ENCODE assay signal across 17 mouse cellular contexts in the genomic region with DNA sequence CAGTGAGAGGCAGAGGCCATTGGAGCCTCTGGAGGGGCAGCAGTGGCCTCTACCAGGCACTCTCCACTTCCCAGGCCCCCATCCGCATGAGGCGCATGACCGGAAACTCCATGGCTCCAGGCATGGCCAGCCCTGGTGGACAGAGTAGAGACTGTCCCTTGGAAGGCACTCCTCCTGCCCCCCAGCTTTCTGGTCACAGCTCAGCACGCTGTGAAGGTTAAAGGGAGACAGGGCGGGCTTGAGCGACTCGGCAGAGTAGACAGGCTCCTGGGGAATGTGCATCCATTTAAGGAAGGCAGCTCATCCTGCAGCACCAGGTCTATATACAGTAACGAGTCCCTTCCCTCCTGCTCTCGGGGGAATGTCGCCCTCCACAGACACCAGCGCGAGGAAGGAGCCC.
DNase-seq lines count a peak whose midpoint lies in the region; ATAC-seq and TF ChIP-seq lines count a peak whose summit lies in the region.
"Had no signal": no experiment of that assay in that cellular context is flagged by ENCODE, and none has a peak within 500 bp of the region (broad histone marks: within the 10 kb centered on the region; RNA-seq: fewer than 3 reads in every experiment).

No protein-coding gene starts in this region.

- TF ChIP-seq POLR2A in thymus, adult 2 months (IDR thresholded peaks at IDR 0.05; ENCODE audit: control insufficient read depth, extremely low read depth, insufficient read depth, low read length, poor library complexity): no peak

- no peaks in the 10 kb centered on the region for H3K27me3 ChIP-seq in heart, embryonic 12.5 days (replicated peaks)
- peaks cover 14% of the 10 kb centered on the region; the same call in 1 of the 2 replicates for H3K27me3 ChIP-seq in limb, embryonic 10.5 days (ENCODE audit: low read depth, poor library complexity, severe bottlenecking)
- H3K27me3 ChIP-seq in hindbrain, postnatal 0 days (ENCODE audit: insufficient read depth, low read length): no peaks in the 10 kb centered on the region
- H3K27me3 ChIP-seq in thymus, adult 2 months (ENCODE audit: control insufficient read depth, insufficient read depth, low read length): no peaks in the 10 kb centered on the region

- peak; percentile 70 to 83 for DNase-seq in heart, postnatal 10 days
- DNase-seq in kidney, adult 9 months: peak; percentile 67
- DNase-seq in limb, embryonic 10.5 days (ENCODE audit: low spot score): no peak
- no peak for DNase-seq in hindbrain, postnatal 0 days (ENCODE audit: low spot score)
- no peak for DNase-seq in lung, postnatal 10 days
- no peak for DNase-seq in thymus, adult 2 months
- DNase-seq in right cerebral cortex, postnatal 4 days: no peak
- DNase-seq: adrenal gland, postnatal 10 days; cerebellum, adult 9-10 months; forebrain, postnatal 0 days; gastrocnemius, postnatal 10 days; lung, adult 18-20 months; thymus, postnatal 14 days had no signal

- H3K4me2 ChIP-seq in heart, embryonic 12.5 days: peak overlapping the region; percentile 53
- no peak overlapping the region for H3K4me2 ChIP-seq in hindbrain, postnatal 0 days (ENCODE audit: low read depth, low read length)
- H3K4me2 ChIP-seq: hindbrain, embryonic 14.5 days; neural tube, embryonic 12.5 days had no signal

- 43% methylated on average over 12 of the region's 12 CpGs for WGBS in heart, embryonic 12.5 days
- WGBS in limb, embryonic 10.5 days: 76% methylated on average over 12 of the region's 12 CpGs
- 74% methylated on average over 12 of the region's 12 CpGs for WGBS in hindbrain, postnatal 0 days
- 94% methylated on average over 12 of the region's 12 CpGs for WGBS in thymus, adult 2 months

- ATAC-seq in heart, embryonic 12.5 days (ENCODE audit: insufficient number of reproducible peaks, low FRiP score): peak; percentile 81
- ATAC-seq in hindbrain, postnatal 0 days: no peak
- ATAC-seq: forebrain, postnatal 0 days had no signal

- H3K4me3 ChIP-seq in heart, embryonic 12.5 days: peak overlapping the region; percentile 23; the same call in 1 of the 2 replicates
- H3K4me3 ChIP-seq in limb, embryonic 10.5 days: no peak overlapping the region
- H3K4me3 ChIP-seq in hindbrain, postnatal 0 days (ENCODE audit: low read length): no peak overlapping the region
- H3K4me3 ChIP-seq in thymus, adult 2 months (ENCODE audit: control insufficient read depth, insufficient read depth, low read length): no peak overlapping the region
- H3K4me3 ChIP-seq: erythroblast, embryonic 14.5 days; neural tube, embryonic 12.5 days had no signal

- peak overlapping the region; percentile 97 for H3K27ac ChIP-seq in heart, embryonic 12.5 days (ENCODE audit: poor library complexity, severe bottlenecking)
- H3K27ac ChIP-seq in limb, embryonic 10.5 days: peak overlapping the region; percentile 21; the same call in 1 of the 2 replicates
- no peak overlapping the region for H3K27ac ChIP-seq in hindbrain, postnatal 0 days
- H3K27ac ChIP-seq in thymus, adult 2 months (ENCODE audit: control insufficient read depth, insufficient read depth, low read length): no peak overlapping the region
- H3K27ac ChIP-seq: hindbrain, embryonic 14.5 days; neural tube, embryonic 12.5 days had no signal

- no peaks in the 10 kb centered on the region for H3K9me3 ChIP-seq in heart, embryonic 12.5 days (replicated peaks)
- no peaks in the 10 kb centered on the region for H3K9me3 ChIP-seq in limb, embryonic 10.5 days (replicated peaks)
- no peaks in the 10 kb centered on the region for H3K9me3 ChIP-seq in hindbrain, postnatal 0 days (ENCODE audit: low read length)
- H3K9me3 ChIP-seq: neural tube, embryonic 12.5 days had no signal

- intact Hi-C loops in heart, postnatal 10 days (cut with DNase I): loop anchor here (5.0 kb wide), 1 partner anchor 87 kb away; no protein-coding TSS in a partner anchor

- peaks cover 41% of the 10 kb centered on the region for H3K36me3 ChIP-seq in heart, embryonic 12.5 days
- H3K36me3 ChIP-seq in limb, embryonic 10.5 days: peaks cover 44% of the 10 kb centered on the region
- no peaks in the 10 kb centered on the region for H3K36me3 ChIP-seq in hindbrain, postnatal 0 days (ENCODE audit: insufficient read depth, low read length)
- no peaks in the 10 kb centered on the region; the same call in 1 of the 2 replicates for H3K36me3 ChIP-seq in thymus, adult 2 months (ENCODE audit: control insufficient read depth, insufficient read depth, low read length)

- H3K4me1 ChIP-seq in heart, embryonic 12.5 days (replicated peaks): peaks cover 47% of the 10 kb centered on the region
- H3K4me1 ChIP-seq in limb, embryonic 10.5 days: peaks cover 45% of the 10 kb centered on the region
- 0 out of 2 replicates have a peak, but pooled peaks cover under 1% of the 10 kb centered on the region for H3K4me1 ChIP-seq in hindbrain, postnatal 0 days (ENCODE audit: insufficient read depth, low read length)
- H3K4me1 ChIP-seq in thymus, adult 2 months (replicated peaks; ENCODE audit: control insufficient read depth, insufficient read depth, low read length): no peaks in the 10 kb centered on the region
- H3K4me1 ChIP-seq: neural tube, embryonic 12.5 days had no signal

- peak overlapping the region; percentile 76 for H3K9ac ChIP-seq in heart, embryonic 12.5 days
- H3K9ac ChIP-seq in hindbrain, postnatal 0 days (replicated peaks; ENCODE audit: low read length): no peak overlapping the region
- H3K9ac ChIP-seq: forebrain, postnatal 0 days; hindbrain, embryonic 14.5 days; neural tube, embryonic 12.5 days had no signal

- no peak for TF ChIP-seq CTCF in hindbrain, postnatal 0 days (IDR thresholded peaks at IDR 0.05; ENCODE audit: low read depth)
- TF ChIP-seq CTCF in thymus, adult 2 months (IDR thresholded peaks at IDR 0.05; ENCODE audit: borderline replicate concordance, control insufficient read depth, extremely low read depth, insufficient read depth, low read length, poor library complexity): no peak

Comparison
In these comparisons a context has a peak if more than half of its experiments do, and no peak if none do; other contexts are left out.
1. H3K27ac ChIP-seq: peak in heart, embryonic 12.5 days (single experiment) and limb, embryonic 10.5 days (single experiment); none in hindbrain, postnatal 0 days (single experiment) and thymus, adult 2 months (single experiment).
2. DNase-seq: peak in heart, postnatal 10 days (2 of 2) and kidney, adult 9 months (single experiment); none in limb, embryonic 10.5 days (single experiment), hindbrain, postnatal 0 days (single experiment), lung, postnatal 10 days (single experiment), thymus, adult 2 months (single experiment) and right cerebral cortex, postnatal 4 days (single experiment).